Mouse (Mus musculus) heart, postnatal 0 days (tissue): ENCODE measurements around the gene Gm21969. TPM values are rescaled to one million over a fixed set of nuclear protein-coding genes. Genes with fewer than 3 reads are reported as not detected.

Source experiments
- ATAC-seq: fragments of 200-750 bp; cut with Nextera tagmentation; 2 replicates; pipeline ENCODE4 v1.8.0; 2017; ENCODE audit warnings: low read depth, moderate number of reproducible peaks, moderate library complexity; ENCODE audit not compliant: insufficient read depth
- DNase-seq: peaks from one replicate; pipeline ENCODE4 v3.0.0-alpha.2; 2016; ENCODE audit warnings: low spot score
- H3K27ac ChIP-seq: fragments of 300-500 bp; sonication (generic); 2 replicates; pipeline ENCODE4 v1.5.1; 2014; ENCODE audit warnings: low read depth, mild to moderate bottlenecking
- H3K27me3 ChIP-seq: fragments of 300-500 bp; sonication (generic); 2 replicates; pipeline ENCODE4 v1.6.1; 2014; ENCODE audit warnings: low read length, mixed read lengths; ENCODE audit not compliant: control insufficient read depth, insufficient read depth
- H3K36me3 ChIP-seq: fragments of 300-500 bp; sonication (generic); replicated peaks from 2 replicates; pipeline ENCODE4 v1.6.1; 2014; ENCODE audit warnings: low read length, mixed read lengths; ENCODE audit not compliant: control insufficient read depth, insufficient read depth
- H3K4me1 ChIP-seq: fragments of 300-500 bp; sonication (generic); 2 replicates; pipeline ENCODE4 v1.6.1; 2014; ENCODE audit warnings: antibody characterized with exemption; ENCODE audit not compliant: control insufficient read depth, insufficient read depth
- H3K4me2 ChIP-seq: fragments of 300-500 bp; sonication (generic); 2 replicates; pipeline ENCODE4 v1.6.1; 2014; ENCODE audit warnings: low read depth, mild to moderate bottlenecking, low read length, moderate library complexity
- H3K4me3 ChIP-seq: fragments of 300-500 bp; sonication (generic); 2 replicates; pipeline ENCODE4 v1.5.1; 2014; ENCODE audit warnings: low read depth, low read length
- H3K9ac ChIP-seq: fragments of 300-500 bp; sonication (generic); replicated peaks from 2 replicates; pipeline ENCODE4 v1.6.1; 2014; ENCODE audit warnings: low read depth, low read length, mixed read lengths
- H3K9me3 ChIP-seq: fragments of 300-500 bp; sonication (generic); replicated peaks from 2 replicates; pipeline ENCODE4 v1.6.1; 2016; ENCODE audit warnings: low read length; ENCODE audit not compliant: control insufficient read depth
- CTCF ChIP-seq: IDR thresholded peaks from 2 replicates; pipeline ENCODE4 v1.5.1; 2016; ENCODE audit warnings: antibody characterized with exemption, control low read depth, low read depth
- EP300 ChIP-seq: IDR thresholded peaks from 2 replicates; pipeline ENCODE4 v1.6.1; 2016; ENCODE audit warnings: antibody characterized with exemption, low read depth
- WGBS: fragments of 180-500 bp; shearing (Covaris S2); extraction: QIAGEN DNeasy Blood & Tissue Kit; methylation state at CpG from one replicate; pipeline ENCODE4 v1.1.7; 2014; 5-methylcytosine and 5-hydroxymethylcytosine counted together
- polyA plus RNA-seq: library from polyadenylated mRNA; unstranded; fragments of >200 nt; fragmentation: Nextera tagmentation; extraction: Ambion mirVana; gene quantifications from 2 replicates; pipeline ENCODE4 v1.2.1, GENCODE M21; 2015
- total RNA-seq: library from RNA; depleted of rRNA; stranded (reverse); fragments of >200 nt; gene quantifications from 2 replicates; pipeline ENCODE4 v1.2.3, GENCODE M21; 2014; ENCODE audit warnings: low replicate concordance

Gm21969 gene
- total and polyA plus RNA-seq, 2 experiments from 2014 or later, result not detected

GRCm38 (mm10) chr4:139592895-139593294 lies 10.1 kb upstream of the Gm21969 start:
- Histone ChIP-seq H3K27ac (peak overlapping the region; percentile 38; the same call in 1 of the 2 replicates), H3K27me3 (no peaks in the 10 kb centered on the region), H3K9ac (no peak overlapping the region), H3K4me3 (no peak overlapping the region), H3K36me3 (0 out of 2 replicates have a peak, but pooled peaks cover 2% of the 10 kb centered on the region), H3K4me1 (peaks cover 24% of the 10 kb centered on the region), H3K9me3 (no peaks in the 10 kb centered on the region), H3K4me2 (no peak overlapping the region)
- DNase-seq (no peak), ATAC-seq (no peak)
- TF ChIP-seq CTCF (no peak), EP300 (no peak)
- WGBS, result 54% methylated on average over 7 of the region's 7 CpGs

- TF ChIP-seq CTCF (no peak), EP300 (no peak)
- 77% methylated on average over 6 of the region's 6 CpGs for WGBS
- Histone ChIP-seq H3K4me2 (no peak overlapping the region), H3K36me3 (0 out of 2 replicates have a peak, but pooled peaks cover 2% of the 10 kb centered on the region), H3K4me1 (peaks cover 29% of the 10 kb centered on the region), H3K4me3 (no peak overlapping the region), H3K27ac (peak overlapping the region; percentile 38), H3K9me3 (no peaks in the 10 kb centered on the region), H3K9ac (no peak overlapping the region), H3K27me3 (no peaks in the 10 kb centered on the region)
- ATAC-seq, result no peak
- DNase-seq, result no peak
Measured at GRCm38 (mm10) chr4:139593383-139593782, 9.6 kb upstream of the Gm21969 start.

GRCm38 (mm10) chr4:139594062-139594461 lies 8.9 kb upstream of the Gm21969 start:
- WGBS, result 54% methylated on average over 3 of the region's 3 CpGs

GRCm38 (mm10) chr4:139596715-139597114 lies 6.3 kb upstream of the Gm21969 start:
- Histone ChIP-seq H3K4me3 (no peak overlapping the region), H3K36me3 (no peaks in the 10 kb centered on the region), H3K4me1 (peaks cover 42% of the 10 kb centered on the region), H3K27me3 (no peaks in the 10 kb centered on the region), H3K9ac (no peak overlapping the region), H3K27ac (peak overlapping the region; percentile 87), H3K4me2 (no peak overlapping the region), H3K9me3 (no peaks in the 10 kb centered on the region)
- TF ChIP-seq CTCF (no peak), EP300 (no peak)
- no peak for ATAC-seq
- WGBS, result 55% methylated on average over 9 of the region's 9 CpGs
- no peak for DNase-seq

More at GRCm38 (mm10) chr4:139594062-139594461, 8.9 kb upstream of the Gm21969 start:
- ATAC-seq (no peak), DNase-seq (no peak)
- peaks cover 33% of the 10 kb centered on the region for H3K4me1 ChIP-seq
- H3K4me3 ChIP-seq, result no peak overlapping the region
- 0 out of 2 replicates have a peak, but pooled peaks cover 2% of the 10 kb centered on the region for H3K36me3 ChIP-seq
- H3K4me2 ChIP-seq, result no peak overlapping the region
- TF ChIP-seq CTCF (peak; percentile 45), EP300 (no peak)
- H3K27ac ChIP-seq, result peak overlapping the region; percentile 51; the same call in 1 of the 2 replicates
- H3K9ac ChIP-seq, result no peak overlapping the region
- no peaks in the 10 kb centered on the region for H3K27me3 ChIP-seq
- H3K9me3 ChIP-seq, result no peaks in the 10 kb centered on the region

- Histone ChIP-seq H3K9ac (no peak overlapping the region), H3K27ac (peak overlapping the region; percentile 87), H3K9me3 (no peaks in the 10 kb centered on the region), H3K36me3 (no peaks in the 10 kb centered on the region), H3K4me2 (peak overlapping the region; percentile 64), H3K4me3 (no peak overlapping the region), H3K4me1 (peaks cover 49% of the 10 kb centered on the region), H3K27me3 (no peaks in the 10 kb centered on the region)
- no peak for TF ChIP-seq CTCF
- no peak for TF ChIP-seq EP300
- DNase-seq, result no peak
- 49% methylated on average over 20 of the region's 20 CpGs for WGBS
- ATAC-seq, result no peak
Measured at GRCm38 (mm10) chr4:139597286-139598284, 5.4 kb upstream of the Gm21969 start.
